Mouse (Mus musculus) heart, postnatal 36 days (tissue): ENCODE data around the gene Slc2a9. TPM values are rescaled to one million over a fixed set of nuclear protein-coding genes. Genes with fewer than 3 reads are reported as not detected.
A peak's percentile ranks its signal among the peaks of the same experiment; 100 is the strongest.

ENCODE experiments used
- DNase-seq, 2 experiments: peaks; one replicate each; pipeline ENCODE4 v3.0.0; 2021 to 2022
- intact Hi-C: fragments of 180-260 bp; cut with DNase I; formaldehyde crosslinking; loops from one replicate; pipeline ENCODE4 v1.15.1; 2025
- total RNA-seq, 2 experiments: library from RNA; stranded (reverse); gene quantifications; 2 replicates each; pipeline ENCODE4 v1.2.3; 2021

Gene Slc2a9
- total RNA-seq, 2 experiments from 2014 or later = 1.4 to 2.3 TPM

- no peak for DNase-seq
- intact Hi-C loops = no loop called here
These were observed 25.1 kb downstream of the Slc2a9 start for GRCm38 (mm10) chr5:38477731-38478445.

DNA sequence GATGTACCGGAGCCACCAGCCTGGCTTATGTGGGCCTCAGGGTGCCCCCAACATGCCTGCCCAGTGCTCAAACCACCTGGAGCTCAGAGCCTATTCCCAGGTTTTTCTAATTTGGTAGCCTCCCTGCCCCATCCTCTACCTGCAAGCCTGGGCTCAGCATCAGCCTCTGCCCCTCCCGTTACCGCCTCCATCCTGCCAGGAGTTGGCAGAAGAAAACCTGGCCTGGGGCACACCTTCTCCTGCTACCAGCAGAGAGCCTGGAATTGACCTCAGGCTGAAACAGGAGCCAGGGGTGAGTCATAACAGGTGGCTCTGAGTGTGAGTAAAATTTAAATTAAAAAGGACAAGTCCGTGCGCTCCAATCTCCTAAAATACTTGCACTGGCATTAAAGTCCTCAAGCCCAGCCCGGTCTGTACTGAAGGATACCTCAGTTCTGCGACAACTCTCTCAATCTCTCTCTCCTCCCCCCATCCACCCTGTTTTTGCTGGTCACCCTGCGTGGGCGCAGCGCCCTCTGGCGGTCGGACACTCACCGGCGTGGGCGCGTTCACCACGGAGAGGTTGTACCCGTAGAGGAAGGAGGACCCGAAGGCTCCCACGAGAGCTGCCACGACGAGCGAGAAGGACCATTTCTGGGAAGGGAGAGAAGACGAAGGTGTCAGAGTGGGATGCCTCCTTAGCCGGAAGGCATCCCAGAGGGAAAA, 25.9 kb downstream of the Slc2a9 start:
- intact Hi-C loops = no loop called here
- DNase-seq = peak; percentile 34 to 52

GRCm38 (mm10) chr5:38470881-38471280, 32.1 kb downstream of the Slc2a9 start:
- intact Hi-C loops = loop anchor here (1.0 kb wide), 1 partner anchor 164 kb away; no protein-coding TSS in a partner anchor
- no peak for DNase-seq

DNA sequence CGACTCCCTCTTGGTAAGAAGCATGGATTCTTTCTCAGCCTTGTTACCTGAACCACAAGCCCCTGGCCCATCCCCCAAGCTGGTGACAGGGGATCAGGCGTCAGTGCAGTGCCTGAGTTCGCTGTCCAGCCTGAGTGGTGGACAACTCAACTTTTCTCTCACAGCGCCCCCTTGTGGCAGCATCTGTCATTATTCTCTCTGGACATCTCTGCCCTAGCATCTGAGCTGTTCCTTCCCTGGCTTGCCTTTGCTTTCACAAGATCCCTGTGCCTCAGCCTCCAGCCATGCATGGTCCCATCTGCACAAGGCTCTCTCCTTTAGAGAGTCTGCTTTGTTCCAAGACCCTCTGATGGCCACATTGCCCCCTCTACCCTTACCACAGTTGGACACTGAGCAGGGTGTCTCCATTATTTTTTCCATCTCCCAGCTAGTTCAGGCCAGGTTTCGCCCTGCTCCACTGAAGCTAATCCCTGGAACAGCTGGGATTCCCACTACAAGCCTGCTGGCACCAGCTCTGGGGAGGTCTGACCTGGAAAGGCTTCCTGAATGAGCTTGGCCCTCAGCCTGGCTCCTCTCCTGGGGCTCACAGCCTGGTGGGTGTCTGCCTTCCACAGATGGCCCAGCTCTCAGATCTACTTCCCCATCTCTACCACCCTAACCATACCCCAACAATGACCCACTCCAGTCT, 32.9 kb downstream of the Slc2a9 start:
- intact Hi-C loops = loop anchor here (1.0 kb wide), 1 partner anchor 163 kb away; no protein-coding TSS in a partner anchor
- peak; percentile 67 to 80 for DNase-seq

- DNase-seq = no peak
- intact Hi-C loops = no loop called here
These were observed 36.3 kb downstream of the Slc2a9 start for GRCm38 (mm10) chr5:38466569-38467110.

- no peak for DNase-seq
These were observed 41.7 kb downstream of the Slc2a9 start for GRCm38 (mm10) chr5:38461261-38461660.

DNA sequence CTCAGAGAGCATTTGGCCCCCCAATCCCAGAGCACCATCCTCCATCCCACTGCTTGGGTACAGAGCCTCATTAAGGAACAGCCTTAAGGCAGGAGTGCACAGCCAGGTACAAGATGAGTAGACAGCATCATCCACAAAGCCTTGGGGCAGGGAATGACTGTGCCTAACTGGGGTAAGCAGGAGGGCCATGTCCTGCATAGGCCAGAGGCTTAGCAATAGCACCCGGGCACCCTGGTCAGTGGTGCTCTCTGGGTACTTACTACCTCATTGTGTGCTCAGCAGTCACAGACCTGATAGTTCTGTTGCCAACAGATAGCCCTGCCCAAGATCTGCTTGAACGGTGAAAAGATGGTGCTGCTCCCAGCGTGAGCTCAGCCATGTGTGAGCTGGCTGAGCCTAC, 52.0 kb downstream of the Slc2a9 start:
- DNase-seq = no peak
- intact Hi-C loops = no loop called here

More at GRCm38 (mm10) chr5:38461261-38461660, 41.7 kb downstream of the Slc2a9 start:
- intact Hi-C loops = no loop called here

GRCm38 (mm10) chr5:38449607-38450006, 53.3 kb downstream of the Slc2a9 start:
- DNase-seq = no peak
- intact Hi-C loops = no loop called here

- intact Hi-C loops = no loop called here
- no peak for DNase-seq
These were observed 54.8 kb downstream of the Slc2a9 start for GRCm38 (mm10) chr5:38448121-38448520.

GRCm38 (mm10) chr5:38446316-38446975, 56.5 kb downstream of the Slc2a9 start:
- peak in 1 of 2 experiments; percentile 3 for DNase-seq
- intact Hi-C loops = no loop called here

DNA sequence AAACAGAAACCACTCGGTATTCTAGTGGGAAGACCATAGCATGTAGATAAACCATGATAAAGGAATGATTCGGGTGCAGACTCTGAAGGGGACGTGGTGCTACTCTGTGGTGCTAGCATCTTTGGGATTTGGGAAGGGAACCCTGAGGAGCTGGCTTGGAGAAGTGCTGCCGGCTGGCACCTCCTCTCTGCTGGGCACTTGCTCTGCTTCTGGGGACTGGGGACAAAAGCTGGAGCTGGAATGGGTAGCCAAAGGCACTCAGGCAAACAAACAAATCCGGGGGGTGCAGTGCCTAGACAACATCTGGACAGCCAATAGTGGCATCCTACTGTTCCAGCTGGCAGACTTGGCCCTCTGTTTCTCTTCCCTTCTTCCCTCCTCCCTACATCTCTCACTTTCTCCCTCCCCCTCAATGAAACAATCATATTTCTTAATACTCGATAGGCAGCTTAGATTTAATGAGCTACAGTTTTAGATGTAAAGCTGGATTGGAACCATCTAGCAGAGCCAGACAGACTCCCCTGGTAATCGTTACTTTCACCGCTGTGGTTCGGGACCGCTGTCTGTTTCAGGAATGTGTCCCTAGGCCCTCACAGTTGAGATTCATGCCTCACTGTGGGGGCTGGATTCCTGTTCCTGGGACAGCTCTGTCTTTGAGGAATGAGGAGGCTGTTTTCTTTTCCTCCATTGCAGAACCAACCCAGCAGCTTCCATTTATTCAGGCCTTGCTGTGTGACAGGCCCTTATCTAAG, 61.7 kb downstream of the Slc2a9 start:
- intact Hi-C loops = no loop called here
- DNase-seq = no peak

- no peak for DNase-seq
- intact Hi-C loops = no loop called here
These were observed 62.5 kb downstream of the Slc2a9 start for GRCm38 (mm10) chr5:38440252-38441005.

GRCm38 (mm10) chr5:38436681-38437080, 66.3 kb downstream of the Slc2a9 start:
- DNase-seq = no peak
- intact Hi-C loops = no loop called here

DNA sequence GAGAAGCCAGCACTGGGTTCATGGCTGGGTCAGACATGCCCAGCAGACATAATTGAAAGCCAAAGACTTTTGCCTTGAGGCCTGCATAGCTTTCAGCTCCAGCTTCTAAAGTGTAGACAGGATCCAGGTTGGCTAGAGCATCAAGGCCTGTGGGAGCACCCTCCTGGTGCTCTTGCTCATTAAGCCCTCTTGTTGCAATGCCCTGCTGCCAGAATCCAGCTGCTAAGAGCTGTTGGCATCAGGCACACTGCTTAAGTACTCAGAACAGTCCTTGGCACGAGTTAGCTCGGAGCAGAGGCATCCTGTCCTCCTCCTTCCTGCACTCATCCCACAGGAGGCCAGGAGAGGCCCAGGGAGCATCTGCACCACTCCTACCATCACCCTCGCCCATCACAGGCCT, 68.1 kb downstream of the Slc2a9 start:
- no peak for DNase-seq
- intact Hi-C loops = no loop called here

GRCm38 (mm10) chr5:38431201-38431600, 71.7 kb downstream of the Slc2a9 start:
- no peak for DNase-seq
- intact Hi-C loops = no loop called here

- no peak for DNase-seq
- intact Hi-C loops = no loop called here
These were observed 73.8 kb downstream of the Slc2a9 start for GRCm38 (mm10) chr5:38429106-38429505.

GRCm38 (mm10) chr5:38427757-38428156, 75.2 kb downstream of the Slc2a9 start:
- no peak for DNase-seq
- intact Hi-C loops = no loop called here

- intact Hi-C loops = no loop called here
- no peak for DNase-seq
These were observed 77.4 kb downstream of the Slc2a9 start for GRCm38 (mm10) chr5:38425569-38425968.

DNA sequence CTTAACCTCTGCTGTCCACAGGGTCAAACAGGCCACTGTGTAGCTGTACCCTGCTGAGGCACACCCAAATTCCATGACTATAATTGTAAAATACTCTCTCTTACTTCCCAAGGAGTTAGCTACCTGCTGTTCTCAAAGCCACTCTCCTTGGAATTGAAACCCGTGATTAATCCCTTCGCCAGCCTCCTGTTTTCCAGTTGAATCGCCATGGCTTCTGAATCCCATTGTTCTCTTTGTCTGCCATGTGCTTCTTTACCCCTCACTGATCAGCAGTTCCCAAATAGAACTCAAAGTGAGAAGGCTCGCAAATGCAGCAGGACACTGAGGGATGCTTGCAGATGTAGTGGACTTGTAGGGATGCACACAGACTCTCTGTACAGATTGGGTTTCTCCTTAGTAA, 80.5 kb downstream of the Slc2a9 start:
- intact Hi-C loops = no loop called here
- DNase-seq = no peak
